Mouse (Mus musculus): ENCODE data around the gene Mettl17. TPM values are rescaled to one million over a fixed set of nuclear protein-coding genes. Genes with fewer than 3 reads are reported as not detected.

Mettl17 gene
- polyA plus RNA-seq, 1 experiment from 2014 or later: 85.2 TPM

DNA sequence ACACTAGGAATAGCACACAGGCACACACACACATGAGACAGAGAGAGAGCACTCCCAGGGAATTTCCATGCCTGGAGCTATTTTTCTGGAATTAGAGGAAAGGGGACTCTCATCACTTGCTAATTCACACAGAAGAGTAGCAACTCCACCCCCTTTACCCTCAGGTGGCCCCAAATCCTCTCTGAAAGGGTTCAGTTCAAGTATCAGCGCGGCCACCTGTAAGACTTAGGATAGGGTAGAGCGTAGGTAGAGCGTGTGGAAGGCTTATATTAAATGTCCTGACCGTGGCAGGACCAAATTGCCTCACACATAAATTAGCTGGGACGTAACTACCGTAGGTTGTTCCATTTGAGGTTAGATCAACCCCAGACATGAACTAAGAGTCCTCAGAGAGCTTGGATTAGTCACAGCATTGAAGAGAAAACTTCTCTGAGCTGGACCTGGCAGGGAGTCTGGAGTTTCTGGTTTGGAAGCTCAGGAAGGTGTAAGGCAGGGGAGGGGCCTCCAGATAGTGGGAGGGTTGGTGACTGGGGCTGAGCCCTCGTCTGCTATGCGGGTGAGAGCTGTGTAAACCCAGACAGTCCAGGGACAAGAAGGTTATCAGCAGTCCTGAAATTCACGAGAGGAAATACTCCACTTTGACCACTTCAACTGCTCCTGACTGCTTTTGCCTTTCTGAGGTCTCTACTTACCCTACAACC is 8.6 kb downstream of the Mettl17 start:
- no peaks in the 10 kb centered on the region for H3K4me1 ChIP-seq (ENCODE audit: control insufficient read depth, insufficient read depth, low read length)

DNA sequence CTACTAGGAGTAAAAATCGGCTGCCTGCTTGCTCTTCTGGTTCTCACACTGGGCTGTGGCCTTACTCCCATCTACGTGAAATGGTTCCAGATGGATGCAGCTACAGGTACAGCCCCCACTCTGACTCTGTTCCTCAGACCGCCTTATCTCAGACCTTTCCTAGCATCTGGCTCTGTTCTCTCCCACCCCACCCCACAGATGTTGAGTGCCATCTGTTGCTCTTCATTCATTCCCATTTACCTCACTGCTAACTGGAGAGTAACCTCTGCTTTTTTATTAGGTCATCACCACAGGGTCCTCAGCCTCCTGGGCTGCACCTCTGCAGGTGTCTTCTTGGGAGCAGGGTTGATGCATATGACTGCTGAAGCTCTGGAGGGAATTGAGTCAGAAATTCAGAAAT is 9.2 kb downstream of the Mettl17 start:
- WGBS: 61% methylated on average over 3 of the region's 3 CpGs

More for the DNA sequence above, 8.6 kb downstream of the Mettl17 start:
- H3K4me2 ChIP-seq (ENCODE audit: low read length): no peak overlapping the region
- H3K9ac ChIP-seq (replicated peaks; ENCODE audit: low read length): no peak overlapping the region
- DNase-seq (no peak), ATAC-seq (ENCODE audit: low FRiP score, low TSS enrichment) (no peak)
- H3K27ac ChIP-seq (replicated peaks; ENCODE audit: low read depth, low read length): no peak overlapping the region
- no peak overlapping the region for H3K4me3 ChIP-seq (replicated peaks; ENCODE audit: low read depth, low read length)
- H3K9me3 ChIP-seq (ENCODE audit: control insufficient read depth, low read length): no peaks in the 10 kb centered on the region
- no peaks in the 10 kb centered on the region for H3K27me3 ChIP-seq (ENCODE audit: control insufficient read depth, insufficient read depth, low read length)
- H3K36me3 ChIP-seq (ENCODE audit: control insufficient read depth, insufficient read depth, low read length): peaks cover 55% of the 10 kb centered on the region
- WGBS: 29% methylated on average over 10 of the region's 10 CpGs

GRCm38 (mm10) chr14:51895071-51895470 is 10.4 kb downstream of the Mettl17 start:
- Histone ChIP-seq H3K4me2 (ENCODE audit: low read length) (no peak overlapping the region), H3K36me3 (ENCODE audit: control insufficient read depth, insufficient read depth, low read length) (peaks cover 37% of the 10 kb centered on the region), H3K27ac (replicated peaks; ENCODE audit: low read depth, low read length) (no peak overlapping the region), H3K27me3 (ENCODE audit: control insufficient read depth, insufficient read depth, low read length) (no peaks in the 10 kb centered on the region), H3K9me3 (ENCODE audit: control insufficient read depth, low read length) (no peaks in the 10 kb centered on the region), H3K4me1 (ENCODE audit: control insufficient read depth, insufficient read depth, low read length) (no peaks in the 10 kb centered on the region), H3K4me3 (replicated peaks; ENCODE audit: low read depth, low read length) (no peak overlapping the region), H3K9ac (replicated peaks; ENCODE audit: low read length) (no peak overlapping the region)
- ATAC-seq (ENCODE audit: low FRiP score, low TSS enrichment) (no peak), DNase-seq (no peak)
- WGBS: 84% methylated on average over 14 of the region's 14 CpGs

More for the DNA sequence above, 9.2 kb downstream of the Mettl17 start:
- H3K9ac ChIP-seq (replicated peaks; ENCODE audit: low read length): no peak overlapping the region
- no peak overlapping the region for H3K27ac ChIP-seq (replicated peaks; ENCODE audit: low read depth, low read length)
- DNase-seq: no peak
- no peak overlapping the region for H3K4me3 ChIP-seq (replicated peaks; ENCODE audit: low read depth, low read length)
- no peak overlapping the region for H3K4me2 ChIP-seq (ENCODE audit: low read length)
- no peaks in the 10 kb centered on the region for H3K4me1 ChIP-seq (ENCODE audit: control insufficient read depth, insufficient read depth, low read length)
- H3K27me3 ChIP-seq (ENCODE audit: control insufficient read depth, insufficient read depth, low read length): no peaks in the 10 kb centered on the region
- H3K9me3 ChIP-seq (ENCODE audit: control insufficient read depth, low read length): no peaks in the 10 kb centered on the region
- ATAC-seq (ENCODE audit: low FRiP score, low TSS enrichment): no peak
- H3K36me3 ChIP-seq (ENCODE audit: control insufficient read depth, insufficient read depth, low read length): peaks cover 50% of the 10 kb centered on the region

- no peaks in the 10 kb centered on the region for H3K9me3 ChIP-seq (ENCODE audit: control insufficient read depth, low read length)
- no peak overlapping the region for H3K27ac ChIP-seq (replicated peaks; ENCODE audit: low read depth, low read length)
- no peak overlapping the region for H3K4me2 ChIP-seq (ENCODE audit: low read length)
- peaks cover 30% of the 10 kb centered on the region for H3K36me3 ChIP-seq (ENCODE audit: control insufficient read depth, insufficient read depth, low read length)
- no peak overlapping the region for H3K9ac ChIP-seq (replicated peaks; ENCODE audit: low read length)
- H3K4me3 ChIP-seq (replicated peaks; ENCODE audit: low read depth, low read length): no peak overlapping the region
- no peaks in the 10 kb centered on the region for H3K27me3 ChIP-seq (ENCODE audit: control insufficient read depth, insufficient read depth, low read length)
- DNase-seq (no peak), ATAC-seq (ENCODE audit: low FRiP score, low TSS enrichment) (no peak)
- 89% methylated on average over 6 of the region's 6 CpGs for WGBS
- H3K4me1 ChIP-seq (ENCODE audit: control insufficient read depth, insufficient read depth, low read length): no peaks in the 10 kb centered on the region
Measured at GRCm38 (mm10) chr14:51896019-51896418, 11.4 kb downstream of the Mettl17 start.

DNA sequence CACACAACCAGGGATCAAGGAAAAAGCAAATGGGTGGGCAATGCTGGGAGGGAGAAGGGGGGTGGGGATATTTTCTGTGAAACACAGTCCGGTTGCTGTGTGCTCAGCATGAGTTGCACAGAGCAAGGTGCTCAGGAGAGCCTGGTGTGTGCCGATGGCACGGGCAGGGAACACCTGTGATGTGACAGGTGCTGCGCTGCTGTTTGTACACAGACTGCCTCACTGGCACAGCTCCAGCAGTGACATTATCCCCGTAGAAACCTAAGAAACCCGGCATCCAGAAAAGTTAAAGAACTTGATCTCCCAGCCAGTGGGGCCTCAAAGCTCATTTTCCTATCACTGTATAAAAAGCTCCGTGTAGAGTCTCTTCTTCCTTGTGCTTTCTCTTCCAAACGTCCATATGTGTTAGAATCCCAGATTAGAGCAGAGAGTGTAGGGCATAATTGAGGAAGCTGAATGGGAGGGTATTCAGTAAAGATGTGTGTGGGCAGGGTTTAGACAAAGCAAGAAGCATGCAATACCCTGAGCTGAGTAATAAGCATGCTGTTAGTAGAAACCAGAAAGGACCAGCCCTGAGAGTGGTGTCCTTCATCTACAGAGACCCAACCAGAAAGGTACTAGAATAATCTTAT is 12.0 kb downstream of the Mettl17 start:
- no peaks in the 10 kb centered on the region for H3K27me3 ChIP-seq (ENCODE audit: control insufficient read depth, insufficient read depth, low read length)
- WGBS: 81% methylated on average over 8 of the region's 8 CpGs

DNA sequence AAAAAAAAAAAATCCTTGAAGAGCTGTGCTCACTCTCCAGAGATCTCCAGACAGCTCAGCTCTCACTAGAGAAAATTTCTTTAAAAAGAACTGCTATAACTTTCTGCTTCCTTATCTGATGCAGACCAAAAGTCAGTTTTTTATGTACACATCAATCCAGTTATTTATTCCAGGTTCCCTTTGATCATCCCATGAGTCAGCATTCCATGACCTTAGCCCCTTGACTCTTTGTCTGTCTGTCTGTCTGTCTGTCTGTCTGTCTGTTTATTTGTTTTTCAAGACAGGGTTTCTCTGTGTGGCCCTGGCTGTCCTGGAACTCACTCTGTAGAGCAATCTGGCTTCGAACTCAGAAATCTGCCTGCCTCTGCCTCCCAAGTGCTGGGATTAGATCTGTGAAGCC is 14.7 kb downstream of the Mettl17 start:
- H3K36me3 ChIP-seq (ENCODE audit: control insufficient read depth, insufficient read depth, low read length): peaks cover 8% of the 10 kb centered on the region
- WGBS: 94% methylated on average over 1 of the region's 1 CpGs
- ATAC-seq (ENCODE audit: low FRiP score, low TSS enrichment) (no peak), DNase-seq (no peak)
- H3K9me3 ChIP-seq (ENCODE audit: control insufficient read depth, low read length): no peaks in the 10 kb centered on the region
- no peak overlapping the region for H3K4me3 ChIP-seq (replicated peaks; ENCODE audit: low read depth, low read length)
- H3K9ac ChIP-seq (replicated peaks; ENCODE audit: low read length): no peak overlapping the region
- no peaks in the 10 kb centered on the region for H3K27me3 ChIP-seq (ENCODE audit: control insufficient read depth, insufficient read depth, low read length)
- no peak overlapping the region for H3K27ac ChIP-seq (replicated peaks; ENCODE audit: low read depth, low read length)
- no peaks in the 10 kb centered on the region for H3K4me1 ChIP-seq (ENCODE audit: control insufficient read depth, insufficient read depth, low read length)
- no peak overlapping the region for H3K4me2 ChIP-seq (ENCODE audit: low read length)

More for the DNA sequence above, 12.0 kb downstream of the Mettl17 start:
- no peak overlapping the region for H3K4me2 ChIP-seq (ENCODE audit: low read length)
- no peak overlapping the region for H3K4me3 ChIP-seq (replicated peaks; ENCODE audit: low read depth, low read length)
- no peak overlapping the region for H3K27ac ChIP-seq (replicated peaks; ENCODE audit: low read depth, low read length)
- ATAC-seq (ENCODE audit: low FRiP score, low TSS enrichment) (no peak), DNase-seq (no peak)
- H3K9ac ChIP-seq (replicated peaks; ENCODE audit: low read length): no peak overlapping the region
- H3K9me3 ChIP-seq (ENCODE audit: control insufficient read depth, low read length): no peaks in the 10 kb centered on the region
- peaks cover 24% of the 10 kb centered on the region for H3K36me3 ChIP-seq (ENCODE audit: control insufficient read depth, insufficient read depth, low read length)
- H3K4me1 ChIP-seq (ENCODE audit: control insufficient read depth, insufficient read depth, low read length): no peaks in the 10 kb centered on the region

DNA sequence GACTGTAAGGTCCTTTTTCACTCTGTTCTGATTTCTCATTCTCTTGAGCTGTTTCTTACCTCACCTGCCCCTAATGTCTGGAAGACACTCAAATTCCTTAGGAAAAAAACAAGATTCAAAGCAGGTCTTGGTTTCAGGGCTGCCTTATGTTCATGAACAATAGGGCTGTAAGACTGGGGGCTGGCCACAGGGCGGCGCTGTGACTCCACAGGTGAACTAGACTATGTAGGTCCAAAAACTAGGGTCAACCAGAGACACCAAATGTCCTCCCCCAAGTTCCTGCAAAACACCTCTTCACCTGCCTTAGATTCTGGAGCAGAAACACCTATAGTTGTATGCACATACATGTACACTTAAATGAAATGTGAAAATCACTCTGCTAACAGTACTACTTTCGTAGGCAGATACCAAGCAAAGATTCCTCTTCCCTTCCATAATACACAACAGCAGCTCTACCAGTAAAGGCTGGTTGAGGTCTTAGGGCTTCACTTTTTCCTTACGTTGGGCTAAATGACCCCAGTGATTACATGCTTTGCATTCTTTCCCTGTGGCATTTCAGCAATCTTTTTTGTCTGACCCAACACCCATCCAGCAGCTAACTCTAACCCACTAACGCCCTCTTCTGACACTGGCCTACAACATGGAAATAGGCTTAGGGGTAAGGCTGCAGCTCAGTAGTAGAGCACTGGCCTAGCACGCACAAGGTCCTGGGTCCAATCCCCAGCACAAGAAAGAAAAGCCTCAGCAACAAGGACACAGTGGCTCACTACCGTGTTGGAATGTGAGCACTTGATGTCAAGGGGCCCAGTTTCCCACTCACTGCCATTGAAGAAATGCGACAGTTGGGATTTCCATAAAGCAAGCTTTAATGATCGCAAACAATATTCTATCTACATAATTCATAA is 18.4 kb downstream of the Mettl17 start:
- Histone ChIP-seq H3K4me3 (replicated peaks; ENCODE audit: low read depth, low read length) (no peak overlapping the region), H3K9me3 (ENCODE audit: control insufficient read depth, low read length) (no peaks in the 10 kb centered on the region), H3K36me3 (ENCODE audit: control insufficient read depth, insufficient read depth, low read length) (no peaks in the 10 kb centered on the region), H3K27me3 (ENCODE audit: control insufficient read depth, insufficient read depth, low read length) (no peaks in the 10 kb centered on the region), H3K9ac (replicated peaks; ENCODE audit: low read length) (no peak overlapping the region), H3K27ac (replicated peaks; ENCODE audit: low read depth, low read length) (no peak overlapping the region), H3K4me2 (ENCODE audit: low read length) (no peak overlapping the region), H3K4me1 (ENCODE audit: control insufficient read depth, insufficient read depth, low read length) (no peaks in the 10 kb centered on the region)
- 63% methylated on average over 9 of the region's 9 CpGs for WGBS
- DNase-seq: peak; percentile 89
- peak; percentile 61; the same call in 1 of the 2 replicates for ATAC-seq (ENCODE audit: low FRiP score, low TSS enrichment)

GRCm38 (mm10) chr14:51903782-51904181 is 19.1 kb downstream of the Mettl17 start:
- Histone ChIP-seq H3K27me3 (ENCODE audit: control insufficient read depth, insufficient read depth, low read length) (no peaks in the 10 kb centered on the region), H3K27ac (replicated peaks; ENCODE audit: low read depth, low read length) (no peak overlapping the region), H3K4me1 (ENCODE audit: control insufficient read depth, insufficient read depth, low read length) (no peaks in the 10 kb centered on the region), H3K4me2 (ENCODE audit: low read length) (no peak overlapping the region), H3K36me3 (ENCODE audit: control insufficient read depth, insufficient read depth, low read length) (no peaks in the 10 kb centered on the region), H3K9ac (replicated peaks; ENCODE audit: low read length) (no peak overlapping the region), H3K4me3 (replicated peaks; ENCODE audit: low read depth, low read length) (no peak overlapping the region), H3K9me3 (ENCODE audit: control insufficient read depth, low read length) (no peaks in the 10 kb centered on the region)
- 94% methylated on average over 9 of the region's 9 CpGs for WGBS
- DNase-seq (no peak), ATAC-seq (ENCODE audit: low FRiP score, low TSS enrichment) (0 out of 2 replicates have a peak, but pooled peaks have one; percentile 21)

All from midbrain, embryonic 14.5 days (tissue).